Mouse (Mus musculus) v-Abl transformed pro-B cells (cell line): ENCODE data around the gene Plekhh2.
"Not testable (repeated sequence)": the region's sequence is repeated elsewhere in the genome, so short reads cannot be mapped to it uniquely, and the experiment has no call there.

Experiments
- in situ Hi-C, 2 experiments: fragments of 400-800 bp; cut with MboI; formaldehyde crosslinking; loops; one replicate each; pipeline ENCODE4 v1.15.1; 2025; ENCODE audit not compliant: unreplicated experiment in 2 of 2

Gene Plekhh2

DNA sequence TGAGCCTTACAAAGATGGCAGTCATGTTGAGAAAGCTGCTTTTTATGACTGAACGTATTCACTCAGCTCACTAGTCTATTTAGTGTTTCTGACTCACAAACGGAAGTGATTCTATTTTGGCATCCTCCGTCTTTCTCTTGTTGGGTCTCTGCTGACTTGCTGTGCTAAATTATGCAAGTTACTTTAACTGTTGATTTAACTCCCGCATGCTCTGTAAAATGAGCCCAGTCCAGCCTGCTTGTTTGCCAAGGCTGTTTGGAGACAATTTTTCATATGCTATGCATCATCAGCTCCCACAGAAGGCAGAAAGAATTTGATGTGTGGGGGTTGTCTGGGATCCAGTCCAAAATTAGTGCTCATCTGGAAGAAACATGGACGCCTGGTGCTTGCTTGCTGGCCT lies 1.3 kb upstream of the Plekhh2 start:
- in situ Hi-C loops = no loop called here

GRCm38 (mm10) chr17:84510961-84511639 lies 595 bp upstream of the Plekhh2 start:
- in situ Hi-C loops = no loop called here

- in situ Hi-C loops = no loop called here
Measured at GRCm38 (mm10) chr17:84512516-84513085, 906 bp downstream of the Plekhh2 start.

DNA sequence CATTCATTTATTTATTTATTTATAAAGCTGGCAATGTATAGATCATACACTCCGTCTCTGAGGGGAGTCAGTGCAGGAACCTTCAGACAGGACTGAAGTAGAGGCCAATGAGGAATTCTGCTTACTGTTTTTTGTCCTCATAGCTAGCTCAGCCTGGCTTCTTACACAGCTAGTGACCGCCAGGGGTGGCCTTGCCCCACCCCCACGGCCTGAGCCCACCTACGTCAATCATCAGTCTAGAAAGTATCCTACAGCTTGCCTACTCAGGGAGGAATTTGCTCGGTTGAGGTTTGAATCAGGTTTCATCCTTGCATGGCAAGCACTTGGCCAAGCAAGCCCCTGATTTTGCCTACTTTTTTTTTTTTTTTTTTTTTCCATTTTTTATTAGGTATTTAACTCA lies 4.2 kb downstream of the Plekhh2 start:
- in situ Hi-C loops = no loop called here

GRCm38 (mm10) chr17:84519346-84519745 lies 7.7 kb downstream of the Plekhh2 start:
- in situ Hi-C loops = no loop called here

DNA sequence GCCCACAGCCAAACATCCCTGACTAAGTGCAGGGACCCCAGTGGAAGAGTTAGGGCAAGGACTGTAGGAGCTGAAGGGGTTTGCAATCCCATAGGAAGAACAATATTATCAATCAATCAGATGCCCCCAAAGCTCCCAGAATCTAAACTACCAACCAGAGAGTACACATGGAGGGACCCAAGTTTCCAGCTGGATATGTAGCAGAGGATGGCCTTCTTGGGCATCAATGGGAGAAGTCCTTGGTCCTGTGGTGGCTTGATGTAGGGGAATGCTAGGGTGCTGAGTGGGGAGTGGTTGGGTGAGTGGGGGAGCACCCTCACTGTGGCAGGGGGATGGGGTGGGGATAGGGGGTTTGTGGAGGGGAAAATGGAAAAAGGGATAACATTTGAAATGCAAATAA lies 8.4 kb downstream of the Plekhh2 start:
- in situ Hi-C loops = no loop called here

DNA sequence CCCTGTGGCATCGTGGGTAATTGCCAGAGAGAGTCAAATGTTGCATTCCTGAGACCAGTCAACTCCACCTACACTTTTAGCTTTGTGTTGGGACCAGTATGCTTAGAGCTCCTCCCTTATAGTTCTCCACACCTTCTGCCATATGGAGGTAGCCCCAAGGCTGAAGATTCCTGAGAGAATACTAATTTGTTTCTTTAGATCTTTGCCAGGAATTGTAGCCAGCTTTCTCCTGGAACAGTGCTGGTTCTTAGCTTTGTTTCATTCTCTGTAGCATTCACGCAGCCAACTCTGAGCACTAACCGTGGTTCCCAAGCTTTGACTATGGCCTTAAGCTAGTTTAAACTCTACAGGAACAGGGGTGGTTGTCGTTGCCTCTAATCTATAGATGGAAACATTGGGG lies 17.7 kb downstream of the Plekhh2 start:
- in situ Hi-C loops = no loop called here

GRCm38 (mm10) chr17:84530202-84530796 lies 18.6 kb downstream of the Plekhh2 start:
- in situ Hi-C loops = no loop called here

DNA sequence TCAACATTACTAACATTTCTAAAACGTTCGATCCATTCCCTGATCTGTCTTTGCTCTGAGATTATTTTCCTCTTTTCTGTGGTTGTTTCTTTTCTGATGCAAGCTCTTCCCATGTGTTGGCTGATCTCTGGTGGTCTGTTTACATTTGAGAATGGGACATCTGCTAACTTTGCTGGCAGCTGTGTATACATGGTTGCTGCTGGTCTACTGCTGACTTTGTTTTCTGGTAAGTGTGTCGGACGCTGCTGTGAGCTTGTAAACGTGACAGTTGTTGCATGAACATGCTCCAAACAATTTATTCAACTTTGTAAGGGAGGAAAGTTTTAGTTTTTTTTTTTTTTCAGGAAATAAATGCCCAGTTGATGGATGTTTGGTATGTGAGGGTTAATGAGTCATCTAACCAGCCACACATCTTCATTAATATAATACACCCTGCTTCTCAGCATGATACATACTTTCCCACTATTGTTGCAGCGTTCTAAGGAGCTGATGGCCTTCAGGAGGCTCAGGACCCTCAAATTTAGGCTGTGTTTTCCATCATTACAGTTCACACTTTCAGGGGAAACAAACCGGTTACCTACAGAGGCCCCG lies 21.3 kb downstream of the Plekhh2 start:
- in situ Hi-C loops = no loop called here

DNA sequence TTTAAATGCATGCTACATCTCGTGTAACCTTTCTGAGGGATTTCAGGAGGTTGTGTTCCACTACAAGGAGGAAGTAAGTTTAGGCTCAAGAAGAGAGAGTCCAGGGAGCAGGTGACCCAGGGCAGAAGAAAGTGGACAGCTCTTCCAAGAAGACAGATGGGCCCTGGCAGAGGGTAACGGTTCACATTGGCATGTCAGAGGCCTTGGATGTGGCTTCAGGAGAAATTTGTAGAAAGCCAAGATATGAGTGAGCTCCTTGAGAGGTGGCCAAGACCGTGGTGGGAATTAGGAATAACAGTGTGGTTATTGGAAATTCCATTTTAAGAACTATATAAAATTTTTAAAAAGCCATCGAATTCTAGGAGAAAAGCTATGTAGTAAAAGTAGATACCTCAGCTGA lies 22.1 kb downstream of the Plekhh2 start:
- in situ Hi-C loops = no loop called here

GRCm38 (mm10) chr17:84534632-84535031 lies 22.9 kb downstream of the Plekhh2 start:
- in situ Hi-C loops = no loop called here

DNA sequence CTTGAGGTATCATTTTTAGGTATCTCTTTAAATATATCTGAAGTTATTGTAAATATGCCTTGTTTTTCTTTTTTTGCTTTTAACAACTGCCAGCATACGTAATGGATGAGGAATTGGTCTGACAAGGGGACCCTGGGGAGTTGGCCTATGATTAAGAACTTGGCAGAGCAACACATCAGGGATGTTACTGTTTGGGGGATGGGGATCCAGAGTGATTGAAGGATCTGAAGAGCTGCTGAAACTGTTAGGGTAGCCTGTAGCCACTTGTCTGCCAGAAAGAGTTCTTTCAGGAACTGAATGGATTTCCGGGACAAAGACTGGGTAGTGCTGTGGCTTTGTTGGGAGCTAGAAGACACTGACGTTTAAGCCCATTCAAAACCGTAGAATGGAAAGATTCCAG lies 23.5 kb downstream of the Plekhh2 start:
- in situ Hi-C loops = no loop called here

DNA sequence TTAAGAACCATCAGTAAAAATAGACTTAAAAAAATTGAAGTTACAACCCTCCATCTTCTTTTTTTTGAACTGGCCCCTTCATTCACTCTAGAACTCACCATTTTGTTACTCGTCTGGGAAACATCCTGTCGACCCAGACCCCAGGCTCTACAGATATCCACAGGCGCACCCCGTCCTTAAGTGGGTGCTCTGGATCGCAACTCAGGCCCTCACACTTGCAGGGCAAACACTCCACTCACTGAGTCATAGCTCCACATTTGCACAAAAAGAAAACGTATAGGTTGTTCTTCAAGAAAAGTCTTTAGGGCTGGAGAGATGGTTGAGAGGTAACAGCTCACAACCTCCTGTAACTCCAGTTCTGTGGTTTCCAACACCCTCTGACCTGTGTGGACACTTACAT lies 25.6 kb downstream of the Plekhh2 start:
- in situ Hi-C loops = no loop called here

DNA sequence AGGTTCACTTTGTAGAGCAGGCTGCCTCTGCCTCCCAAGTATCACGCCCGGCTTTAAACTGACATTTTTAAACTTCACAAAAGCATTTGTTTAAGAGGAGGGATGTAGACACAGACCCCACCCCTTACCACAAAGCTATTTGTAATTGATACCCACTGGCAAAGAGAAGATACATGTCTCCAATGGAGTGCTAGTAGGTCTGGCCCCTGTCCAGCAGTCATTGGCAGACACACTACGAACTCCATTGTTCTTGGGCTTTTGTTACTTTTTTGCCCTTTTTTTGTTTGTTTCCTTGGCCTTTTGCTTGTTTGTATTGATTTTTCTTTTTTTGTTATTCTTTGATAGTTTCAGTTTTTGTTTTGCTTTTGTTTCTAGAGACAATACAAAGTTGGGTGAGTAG lies 26.3 kb downstream of the Plekhh2 start:
- in situ Hi-C loops = no loop called here

DNA sequence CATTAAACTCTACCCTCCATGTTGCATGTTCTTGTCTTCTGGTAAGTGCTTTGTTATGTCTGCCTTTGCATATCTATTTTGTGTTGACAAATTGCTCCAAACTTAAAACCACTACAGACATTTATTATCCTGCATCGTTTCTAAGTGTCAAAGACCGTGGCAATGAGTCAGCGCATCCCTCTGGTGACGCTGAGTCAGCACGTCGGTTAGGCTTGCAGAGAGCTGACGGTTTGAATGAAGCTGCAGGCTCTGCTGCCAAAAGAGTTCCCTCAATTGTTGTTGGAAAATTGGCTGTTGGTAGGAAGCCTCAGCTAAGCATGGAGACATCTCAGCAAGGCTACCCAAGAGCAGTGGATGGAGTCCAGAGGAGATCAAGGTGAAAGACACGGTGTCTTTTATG lies 28.9 kb downstream of the Plekhh2 start:
- in situ Hi-C loops = no loop called here

- in situ Hi-C loops = no loop called here
Measured at GRCm38 (mm10) chr17:84550902-84551877, 39.5 kb downstream of the Plekhh2 start.

DNA sequence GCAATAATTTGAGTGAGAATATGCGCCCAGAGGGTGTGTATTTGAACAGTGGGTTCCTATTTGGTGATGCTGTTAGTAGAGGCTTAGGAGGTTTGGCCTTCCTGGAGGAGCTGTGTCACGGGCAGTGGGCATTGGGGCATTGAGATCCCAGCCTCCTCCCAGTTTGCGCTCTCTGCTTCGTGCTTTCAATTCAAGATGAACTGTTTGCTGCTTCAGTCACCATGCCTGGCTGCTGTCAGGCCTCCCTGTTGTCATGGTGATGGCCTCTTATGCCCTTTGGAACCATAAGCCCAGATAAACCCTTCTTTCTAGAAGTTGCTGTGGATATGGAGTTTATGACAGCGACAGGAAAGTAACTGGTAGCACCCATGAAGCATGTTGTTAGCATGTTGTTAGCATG lies 40.5 kb downstream of the Plekhh2 start:
- in situ Hi-C loops = no loop called here

DNA sequence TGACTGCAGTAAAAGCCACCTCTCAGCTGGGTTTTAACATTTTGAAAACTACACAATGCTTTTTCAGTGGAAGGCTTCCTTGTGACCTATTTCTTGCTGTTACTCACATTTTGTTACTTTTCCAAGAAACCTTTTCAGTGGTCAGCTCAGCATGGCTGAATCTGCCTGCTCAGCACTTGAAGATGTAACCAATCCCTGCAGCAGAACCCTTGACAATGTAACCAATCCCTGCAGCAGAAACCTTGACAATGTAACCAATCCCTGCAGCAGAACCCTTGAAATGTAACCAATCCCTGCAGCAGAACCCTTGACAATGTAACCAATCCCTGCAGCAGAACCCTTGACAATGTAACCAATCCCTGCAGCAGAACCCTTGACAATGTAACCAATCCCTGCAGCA lies 52.6 kb downstream of the Plekhh2 start:
- in situ Hi-C loops = not testable (repeated sequence)

DNA sequence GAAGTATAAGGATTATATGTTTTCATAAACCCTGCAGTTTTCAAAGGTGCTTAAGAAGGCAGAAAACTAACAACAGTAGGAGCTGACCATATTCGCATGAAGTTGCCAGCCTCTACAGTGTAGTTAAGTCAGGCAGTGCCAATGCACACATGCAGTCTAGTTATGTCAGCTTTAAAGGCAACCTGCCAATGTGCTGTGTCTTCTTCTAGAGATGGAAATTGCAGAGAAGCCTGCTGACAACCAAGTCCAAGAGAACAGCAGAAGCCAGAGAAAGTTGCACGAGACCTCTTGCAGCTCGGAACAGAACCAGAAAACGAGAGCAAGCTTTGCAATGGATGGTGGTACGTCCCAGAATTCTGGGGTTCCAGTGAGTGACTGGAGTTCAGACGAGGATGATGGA lies 54.1 kb downstream of the Plekhh2 start:
- in situ Hi-C loops = no loop called here

GRCm38 (mm10) chr17:84566773-84567555 lies 55.3 kb downstream of the Plekhh2 start:
- in situ Hi-C loops = no loop called here
